Mouse (Mus musculus) embryonic fibroblast, embryonic 13.5 days (primary cell): ENCODE data around the gene Alcam.

Experiments used
- CTCF ChIP-seq: IDR thresholded peaks from 2 replicates; pipeline ENCODE4 v1.5.1; 2011; ENCODE audit warnings: mild to moderate bottlenecking, control low read depth, low read length, moderate library complexity, borderline replicate concordance; ENCODE audit not compliant: insufficient read depth
- POLR2A ChIP-seq: IDR thresholded peaks from 2 replicates; pipeline ENCODE4 v1.6.1; 2011; ENCODE audit warnings: low read depth, mild to moderate bottlenecking, control low read depth, low read length, moderate library complexity

GRCm38 (mm10) chr16:52222896-52223295 is 231.0 kb downstream of the Alcam start:
- no peak for TF ChIP-seq POLR2A
- no peak for TF ChIP-seq CTCF
